Mouse (Mus musculus): ENCODE results near the gene Slc9c1.
"Not testable (repeated sequence)": the region's sequence is repeated elsewhere in the genome, so short reads cannot be mapped to it uniquely, and the experiment has no call there.

The Slc9c1 gene

GRCm38 (mm10) chr16:45535009-45535408 is at the start of gene Slc9c1:
Gene Slc9c1, plus strand, starts transcription at chr16:45535309.
- no peak for DNase-seq (ENCODE audit: low spot score)

GRCm38 (mm10) chr16:45492927-45493326 is 42.2 kb upstream of the Slc9c1 start, which contains the start of gene Gm609:
Gene Gm609, minus strand, starts transcription at chr16:45492969.
- no peak for DNase-seq (ENCODE audit: low spot score)

GRCm38 (mm10) chr16:45495326-45495725 is 39.8 kb upstream of the Slc9c1 start:
- no peak for DNase-seq (ENCODE audit: low spot score)

- no peak for DNase-seq (ENCODE audit: low spot score)
Measured at GRCm38 (mm10) chr16:45525551-45525950, 9.6 kb upstream of the Slc9c1 start.

- no peak for DNase-seq (ENCODE audit: low spot score)
Measured at GRCm38 (mm10) chr16:45531950-45532349, 3.2 kb upstream of the Slc9c1 start, which contains the start of gene Gm17783. Gene Gm17783, minus strand, starts transcription at chr16:45532050.

- DNase-seq (ENCODE audit: low spot score), result not testable (repeated sequence)
Measured at GRCm38 (mm10) chr16:45538342-45538741, 3.2 kb downstream of the Slc9c1 start.

- DNase-seq (ENCODE audit: low spot score), result no peak
Measured at GRCm38 (mm10) chr16:45542108-45542507, 7.0 kb downstream of the Slc9c1 start.

- no peak for DNase-seq (ENCODE audit: low spot score)
Measured at GRCm38 (mm10) chr16:45544341-45544740, 9.2 kb downstream of the Slc9c1 start.

GRCm38 (mm10) chr16:45547982-45548381 is 12.9 kb downstream of the Slc9c1 start:
- no peak for DNase-seq (ENCODE audit: low spot score)

- no peak for DNase-seq (ENCODE audit: low spot score)
Measured at GRCm38 (mm10) chr16:45551579-45551978, 16.5 kb downstream of the Slc9c1 start.

GRCm38 (mm10) chr16:45561747-45562146 is 26.6 kb downstream of the Slc9c1 start:
- DNase-seq (ENCODE audit: low spot score), result no peak

GRCm38 (mm10) chr16:45572307-45572706 is 37.2 kb downstream of the Slc9c1 start:
- DNase-seq (ENCODE audit: low spot score), result no peak

- no peak for DNase-seq (ENCODE audit: low spot score)
Measured at GRCm38 (mm10) chr16:45579883-45580282, 44.8 kb downstream of the Slc9c1 start.

GRCm38 (mm10) chr16:45582512-45582911 is 47.4 kb downstream of the Slc9c1 start:
- peak; percentile 25 for DNase-seq (ENCODE audit: low spot score)

- peak; percentile 31 for DNase-seq (ENCODE audit: low spot score)
Measured at GRCm38 (mm10) chr16:45593656-45594055, 58.5 kb downstream of the Slc9c1 start.

GRCm38 (mm10) chr16:45595494-45595893 is 60.4 kb downstream of the Slc9c1 start:
- DNase-seq (ENCODE audit: low spot score), result peak; percentile 42

- DNase-seq (ENCODE audit: low spot score), result peak; percentile 22
Measured at GRCm38 (mm10) chr16:45608481-45608954, 73.4 kb downstream of the Slc9c1 start.

GRCm38 (mm10) chr16:45609300-45609699 is 74.2 kb downstream of the Slc9c1 start:
- peak; percentile 27 for DNase-seq (ENCODE audit: low spot score)

- no peak for DNase-seq (ENCODE audit: low spot score)
Measured at GRCm38 (mm10) chr16:45610267-45610666, 75.2 kb downstream of the Slc9c1 start, which contains the start of gene Gcsam. Gene Gcsam, plus strand, starts transcription at chr16:45610380.

GRCm38 (mm10) chr16:45613247-45613646 is 78.1 kb downstream of the Slc9c1 start:
- no peak for DNase-seq (ENCODE audit: low spot score)

GRCm38 (mm10) chr16:45615944-45616343 is 80.8 kb downstream of the Slc9c1 start:
- DNase-seq (ENCODE audit: low spot score), result no peak

GRCm38 (mm10) chr16:45619751-45620375 is 84.8 kb downstream of the Slc9c1 start:
- no peak for DNase-seq (ENCODE audit: low spot score)

- no peak for DNase-seq (ENCODE audit: low spot score)
Measured at GRCm38 (mm10) chr16:45623230-45623629, 88.1 kb downstream of the Slc9c1 start.

- no peak for DNase-seq (ENCODE audit: low spot score)
Measured at GRCm38 (mm10) chr16:45624791-45625190, 89.7 kb downstream of the Slc9c1 start.

Data from retina, embryonic 14.5 days (tissue).